Mouse (Mus musculus) kidney, adult 18-20 months (tissue): ENCODE measurements at regions not wholly inside any gene's neighbourhood (a gene's known extent, or its start where the extent isn't known, plus 50 kb on each side); places are given as distances from the start of the nearest gene placed in this dataset.
"Not testable (repeated sequence)": the region's sequence is repeated elsewhere in the genome, so short reads cannot be mapped to it uniquely, and the experiment has no call there.

Experiments
- DNase-seq: peaks from one replicate; pipeline ENCODE4 v3.0.0; 2021

GRCm38 (mm10) chr12:44674541-44674940, 345.9 kb downstream of the Nrcam start:
- DNase-seq = not testable (repeated sequence)

GRCm38 (mm10) chr12:44675003-44675402, 346.3 kb downstream of the Nrcam start:
- peak; percentile 17 for DNase-seq
